Mouse (Mus musculus) embryonic fibroblast, embryonic 13.5 days (primary cell): ENCODE data around the gene Zc3hav1.

Experiments
- CTCF ChIP-seq: IDR thresholded peaks from 2 replicates; pipeline ENCODE4 v1.5.1; 2011; ENCODE audit warnings: mild to moderate bottlenecking, control low read depth, low read length, moderate library complexity, borderline replicate concordance; ENCODE audit not compliant: insufficient read depth
- POLR2A ChIP-seq: IDR thresholded peaks from 2 replicates; pipeline ENCODE4 v1.6.1; 2011; ENCODE audit warnings: low read depth, mild to moderate bottlenecking, control low read depth, low read length, moderate library complexity

DNA sequence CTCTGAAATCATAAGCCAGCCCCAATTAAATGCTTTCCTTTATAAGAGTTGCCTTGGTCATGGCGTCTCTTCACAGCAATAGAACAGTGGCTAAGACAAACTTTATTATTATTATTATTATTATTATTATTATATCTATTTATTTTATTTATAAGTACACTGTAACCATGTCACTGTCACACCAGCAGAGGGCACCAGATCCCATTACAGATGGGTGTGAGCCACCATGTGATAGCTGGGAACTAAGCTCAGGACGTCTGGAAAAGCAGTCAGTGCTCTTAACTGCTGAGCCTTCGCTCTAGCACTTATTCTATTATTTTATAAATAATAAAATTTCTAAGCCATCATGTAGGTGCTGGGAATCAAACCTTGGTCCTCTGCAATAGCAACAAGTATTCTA is 60.7 kb downstream of the Zc3hav1 start:
- TF ChIP-seq CTCF: no peak
- no peak for TF ChIP-seq POLR2A
